Mouse (Mus musculus): ENCODE data around the gene Prpmp5. TPM values are rescaled to one million over a fixed set of nuclear protein-coding genes. Genes with fewer than 3 reads are reported as not detected.
"Not testable (repeated sequence)": the region's sequence is repeated elsewhere in the genome, so short reads cannot be mapped to it uniquely, and the experiment has no call there.

The Prpmp5 gene
- not detected in 2 replicates for polyA plus RNA-seq (2015; fragmentation: Nextera tagmentation; extraction: Ambion mirVana)

DNA sequence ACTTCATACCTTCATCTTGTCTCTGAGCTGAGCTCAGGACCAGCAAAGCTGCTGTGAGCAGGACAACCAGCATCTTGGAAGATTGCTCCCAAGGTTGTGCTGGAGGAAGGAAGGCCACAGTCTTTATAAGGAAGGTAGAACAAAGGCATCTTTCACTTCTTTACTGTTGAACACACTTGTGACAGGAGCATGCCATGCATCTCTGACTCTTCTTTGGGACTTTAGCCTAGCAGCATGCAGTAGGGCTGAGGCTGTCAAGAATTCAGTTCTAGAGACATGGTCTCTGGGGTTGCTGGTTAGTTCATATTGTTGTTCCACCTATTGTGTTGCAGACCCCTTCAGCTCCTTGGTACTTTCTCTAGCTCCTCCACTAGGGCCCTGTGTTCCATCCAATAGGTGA, at the start of gene Prpmp5:
Prpmp5 (minus strand) TSS at position 101 of the 400 bp plus-strand sequence.
- not testable (repeated sequence) for ATAC-seq (ENCODE audit: low FRiP score); H3K9ac ChIP-seq; H3K36me3 ChIP-seq; H3K4me1 ChIP-seq (replicated peaks); H3K9me3 ChIP-seq; H3K4me2 ChIP-seq; H3K27ac ChIP-seq; H3K4me3 ChIP-seq; H3K27me3 ChIP-seq

DNA sequence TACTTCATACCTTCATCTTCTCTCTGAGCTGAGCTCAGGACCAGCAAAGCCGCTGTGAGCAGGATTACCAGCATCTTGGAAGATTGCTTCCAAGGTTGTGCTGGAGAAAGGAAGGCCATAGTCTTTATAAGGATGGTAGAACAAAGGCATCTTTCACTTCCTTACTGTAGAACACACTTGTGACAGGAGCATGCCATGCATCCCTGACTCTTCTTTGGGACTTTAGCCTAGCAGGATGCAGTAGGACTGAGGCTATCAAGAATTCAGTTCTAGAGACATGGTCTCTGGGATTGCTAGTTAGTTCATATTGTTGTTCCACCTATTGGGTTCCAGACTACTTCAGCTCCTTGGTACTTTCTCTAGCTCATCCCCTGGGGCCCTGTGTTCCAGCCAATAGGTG, 49.5 kb upstream of the Prpmp5 start, which contains the start of gene Gm8882:
Gm8882 (minus strand) TSS at position 101 of the 400 bp plus-strand sequence.
- H3K4me3 ChIP-seq; H3K36me3 ChIP-seq; H3K4me2 ChIP-seq; H3K9me3 ChIP-seq; H3K9ac ChIP-seq; H3K4me1 ChIP-seq (replicated peaks); H3K27me3 ChIP-seq; H3K27ac ChIP-seq; ATAC-seq (ENCODE audit: low FRiP score): not testable (repeated sequence)
- 76% methylated on average over 1 of the region's 1 CpGs for WGBS

Other genes with a start within 250 kb of the Prpmp5 start
- not detected in 2 replicates for gene Prb1, start 104.2 kb downstream of the Prpmp5 start, polyA plus RNA-seq (2015; fragmentation: Nextera tagmentation; extraction: Ambion mirVana)
- not detected in 2 replicates for gene Gm8882, start 49.4 kb upstream of the Prpmp5 start, polyA plus RNA-seq (2015; fragmentation: Nextera tagmentation; extraction: Ambion mirVana)